Comparison of ENCODE assay signal across 16 mouse cellular contexts in the genomic region with DNA sequence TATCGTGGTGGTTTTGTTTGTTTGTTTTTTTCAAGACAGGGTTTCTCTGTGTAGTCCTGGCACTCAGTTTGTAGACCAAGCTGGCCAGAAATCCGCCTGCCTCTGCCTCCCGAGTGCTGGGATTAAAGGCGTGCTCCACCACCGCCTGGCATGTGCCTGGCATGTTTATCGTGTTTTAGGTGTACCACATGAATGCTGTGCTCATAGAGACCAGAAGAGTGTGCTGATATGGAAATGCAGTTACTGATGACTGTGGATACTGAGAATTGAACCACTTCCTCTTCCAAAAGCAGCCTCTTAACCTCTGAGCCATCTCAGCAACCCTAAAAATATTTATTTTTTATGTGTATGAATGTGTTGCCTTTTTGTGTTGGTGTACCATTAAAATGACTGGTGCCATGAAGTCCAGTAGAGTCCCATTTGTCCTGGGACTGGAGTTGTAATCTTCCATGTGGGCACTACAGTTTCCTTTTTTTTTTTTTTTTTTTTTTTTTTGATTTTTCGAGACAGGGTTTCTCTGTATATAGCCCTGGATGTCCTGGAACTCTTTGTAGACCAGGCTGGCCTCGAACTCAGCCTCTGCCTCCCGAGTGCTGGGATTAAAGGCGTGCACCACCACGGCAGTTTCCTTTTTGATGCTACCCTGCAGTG. TPM values are rescaled to one million over a fixed set of nuclear protein-coding genes. Genes with fewer than 3 reads are reported as not detected.
DNase-seq lines count a peak whose midpoint lies in the region; ATAC-seq and TF ChIP-seq lines count a peak whose summit lies in the region.
"Had no signal": no experiment of that assay in that cellular context is flagged by ENCODE, and none has a peak within 500 bp of the region (broad histone marks: within the 10 kb centered on the region; RNA-seq: fewer than 3 reads in every experiment).

No protein-coding gene starts in this region.

- peaks cover 80% of the 10 kb centered on the region for H3K79me2 ChIP-seq in macrophage (ENCODE audit: inconsistent target)

- WGBS in heart, embryonic 15.5 days, result 88% methylated on average over 11 of the region's 11 CpGs
- 93% methylated on average over 11 of the region's 11 CpGs for WGBS in heart, embryonic 11.5 days (ENCODE audit: insufficient replicate concordance)
- 62% methylated on average over 10 of the region's 11 CpGs for WGBS in macrophage (ENCODE audit: missing documents)
- WGBS in stomach, postnatal 0 days, result 91% methylated on average over 11 of the region's 11 CpGs
- 92% methylated on average over 11 of the region's 11 CpGs for WGBS in hindbrain, postnatal 0 days

- no peaks in the 10 kb centered on the region for H3K9me3 ChIP-seq in heart, embryonic 15.5 days (replicated peaks)
- no peaks in the 10 kb centered on the region for H3K9me3 ChIP-seq in heart, embryonic 11.5 days (replicated peaks; ENCODE audit: control insufficient read depth, low read length)
- no peaks in the 10 kb centered on the region for H3K9me3 ChIP-seq in E14TG2a.4 (ENCODE audit: low read length)
- H3K9me3 ChIP-seq in stomach, postnatal 0 days (ENCODE audit: control insufficient read depth, low read length), result no peaks in the 10 kb centered on the region
- H3K9me3 ChIP-seq in hindbrain, postnatal 0 days (ENCODE audit: low read length), result no peaks in the 10 kb centered on the region
- H3K9me3 ChIP-seq: limb, embryonic 15.5 days had no signal

- H3K4me1 ChIP-seq in heart, embryonic 15.5 days (replicated peaks), result peaks cover 37% of the 10 kb centered on the region
- peaks cover 11% of the 10 kb centered on the region for H3K4me1 ChIP-seq in heart, embryonic 11.5 days (ENCODE audit: control insufficient read depth, insufficient read depth, low read length)
- H3K4me1 ChIP-seq in E14TG2a.4 (replicated peaks; ENCODE audit: low read depth, low read length), result peaks cover 71% of the 10 kb centered on the region
- no peaks in the 10 kb centered on the region; the same call in 1 of the 2 replicates for H3K4me1 ChIP-seq in stomach, postnatal 0 days (replicated peaks; ENCODE audit: control insufficient read depth, insufficient read depth)
- H3K4me1 ChIP-seq in hindbrain, postnatal 0 days (ENCODE audit: insufficient read depth, low read length), result peaks cover 4% of the 10 kb centered on the region; the same call in 1 of the 2 replicates

- TF ChIP-seq EP300 in stomach, postnatal 0 days (optimal IDR thresholded peaks at IDR 0.05), result no peak

- no peak for ATAC-seq in heart, embryonic 15.5 days (replicated peaks; ENCODE audit: insufficient number of reproducible peaks, insufficient read depth, low FRiP score, low read depth)
- ATAC-seq in heart, embryonic 11.5 days (replicated peaks; ENCODE audit: insufficient number of reproducible peaks, low FRiP score, low TSS enrichment), result no peak
- ATAC-seq in common myeloid progenitor, adult 5-6 weeks (replicated peaks; ENCODE audit: low read depth, poor library complexity, severe bottlenecking), result peak; percentile 39
- no peak for ATAC-seq in stomach, postnatal 0 days (ENCODE audit: low FRiP score, low TSS enrichment)
- no peak for ATAC-seq in hindbrain, postnatal 0 days
- ATAC-seq: forebrain, embryonic 14.5 days had no signal

- peaks cover 29% of the 10 kb centered on the region for H3K36me3 ChIP-seq in heart, embryonic 15.5 days
- peaks cover 12% of the 10 kb centered on the region for H3K36me3 ChIP-seq in heart, embryonic 11.5 days (ENCODE audit: control insufficient read depth, insufficient read depth, low read length)
- H3K36me3 ChIP-seq in E14TG2a.4 (ENCODE audit: insufficient read depth, low read length) (peaks cover 81% of the 10 kb centered on the region), macrophage (ENCODE audit: inconsistent target) (peaks cover 38% of the 10 kb centered on the region)
- H3K36me3 ChIP-seq in stomach, postnatal 0 days (ENCODE audit: control insufficient read depth, insufficient read depth, low read length), result peaks cover 18% of the 10 kb centered on the region
- H3K36me3 ChIP-seq in hindbrain, postnatal 0 days (ENCODE audit: insufficient read depth, low read length), result peaks cover 17% of the 10 kb centered on the region; the same call in 1 of the 2 replicates

- H3K4me2 ChIP-seq in heart, embryonic 15.5 days, result no peak overlapping the region
- no peak overlapping the region for H3K4me2 ChIP-seq in heart, embryonic 11.5 days
- no peak overlapping the region for H3K4me2 ChIP-seq in stomach, postnatal 0 days (replicated peaks; ENCODE audit: low read depth)
- H3K4me2 ChIP-seq in hindbrain, postnatal 0 days (ENCODE audit: low read depth, low read length), result no peak overlapping the region
- H3K4me2 ChIP-seq: limb, embryonic 15.5 days had no signal

- 0 out of 2 replicates have a peak overlapping the region, but pooled peaks have one; percentile 6 for H3K27ac ChIP-seq in heart, embryonic 15.5 days
- H3K27ac ChIP-seq in heart, embryonic 11.5 days (ENCODE audit: low read depth, low read length), result no peak overlapping the region
- H3K27ac ChIP-seq in macrophage, result peak overlapping the region; percentile 85
- no peak overlapping the region for H3K27ac ChIP-seq in stomach, postnatal 0 days (replicated peaks)
- H3K27ac ChIP-seq in hindbrain, postnatal 0 days, result no peak overlapping the region
- H3K27ac ChIP-seq: limb, embryonic 15.5 days had no signal

- no peak overlapping the region for H3K9ac ChIP-seq in heart, embryonic 15.5 days
- H3K9ac ChIP-seq in heart, embryonic 11.5 days (ENCODE audit: low read depth, low read length), result no peak overlapping the region
- H3K9ac ChIP-seq in stomach, postnatal 0 days (ENCODE audit: low read length), result no peak overlapping the region
- H3K9ac ChIP-seq in hindbrain, postnatal 0 days (replicated peaks; ENCODE audit: low read length), result no peak overlapping the region
- H3K9ac ChIP-seq: limb, embryonic 15.5 days had no signal

- no peaks in the 10 kb centered on the region for H3K27me3 ChIP-seq in heart, embryonic 15.5 days
- no peaks in the 10 kb centered on the region for H3K27me3 ChIP-seq in heart, embryonic 11.5 days (ENCODE audit: control insufficient read depth, insufficient read depth, low read length)
- no peaks in the 10 kb centered on the region for H3K27me3 ChIP-seq in E14TG2a.4 (ENCODE audit: insufficient read depth, low read length)
- H3K27me3 ChIP-seq in stomach, postnatal 0 days (ENCODE audit: control insufficient read depth, insufficient read depth, low read length), result no peaks in the 10 kb centered on the region
- H3K27me3 ChIP-seq in hindbrain, postnatal 0 days (ENCODE audit: insufficient read depth, low read length), result no peaks in the 10 kb centered on the region
- H3K27me3 ChIP-seq: limb, embryonic 15.5 days had no signal

- no peak for DNase-seq in stomach, postnatal 0 days (ENCODE audit: low spot score)
- DNase-seq in right cerebral cortex, adult 2 months (ENCODE audit: low spot score in 2 of 2), result no peak
- no peak for DNase-seq in hindbrain, postnatal 0 days (ENCODE audit: low spot score)
- DNase-seq: cerebellum, adult 9-11 months; gastrocnemius, postnatal 25 days; kidney, postnatal 10 days; lung, postnatal 4 days; thymus, postnatal 36 days had no signal

- TF ChIP-seq CTCF in E14TG2a.4 (conservative IDR thresholded peaks at IDR 0.05; ENCODE audit: low read length), result no peak
- no peak for TF ChIP-seq CTCF in stomach, postnatal 0 days (IDR thresholded peaks at IDR 0.05; ENCODE audit: low read depth)
- TF ChIP-seq CTCF in hindbrain, postnatal 0 days (IDR thresholded peaks at IDR 0.05; ENCODE audit: low read depth), result no peak

- no peak overlapping the region for H3K4me3 ChIP-seq in heart, embryonic 15.5 days
- no peak overlapping the region for H3K4me3 ChIP-seq in heart, embryonic 11.5 days (ENCODE audit: low read depth, low read length)
- 0 out of 2 replicates have a peak overlapping the region, but pooled peaks have one; percentile 97 for H3K4me3 ChIP-seq in E14TG2a.4 (replicated peaks; ENCODE audit: low read length)
- H3K4me3 ChIP-seq in macrophage (ENCODE audit: inconsistent target), result no peak overlapping the region
- H3K4me3 ChIP-seq in stomach, postnatal 0 days (ENCODE audit: low read depth, low read length), result no peak overlapping the region
- H3K4me3 ChIP-seq in hindbrain, postnatal 0 days (ENCODE audit: low read length), result no peak overlapping the region
- H3K4me3 ChIP-seq: limb, embryonic 15.5 days had no signal

RNA-seq across cellular contexts. Expression of gene Uba52, which starts 1.8 kb away (rescaled TPM):
- polyA plus RNA-seq in heart, embryonic 15.5 days (2015; fragmentation: Nextera tagmentation; extraction: Ambion mirVana), result 684 and 768 TPM in 2 replicates
- 798 and 827 TPM in 2 replicates for polyA plus RNA-seq in heart, embryonic 11.5 days (2014; fragmentation: Nextera tagmentation; extraction: Ambion mirVana)
- 3,128 and 4,626 TPM in 2 replicates for total RNA-seq in common myeloid progenitor, adult 5-6 weeks (2017)
- total RNA-seq in macrophage (2018; cell fraction: chromatin; rRNA removed), result 100 to 1,000 TPM in 1 of 26 experiments, 10 to 100 TPM in 25; 15.6 to 152 (median 42.1) TPM
- 1,000 to 10,000 TPM in 13 of 26 experiments, 100 to 1,000 TPM in 13; 668 to 1,500 (median 1,029) TPM for total RNA-seq in macrophage (2018; cell fraction: cytosol; rRNA removed)
- 100 to 1,000 TPM in 21 of 26 experiments, 10 to 100 TPM in 5; 73.7 to 183 (median 129) TPM for total RNA-seq in macrophage (2018; cell fraction: nucleus; rRNA removed)
- 907 to 1,116 TPM (median 1,045 TPM) in 3 replicates for polyA plus RNA-seq in macrophage (2018)
- 951 and 966 TPM in 2 replicates for polyA plus RNA-seq in stomach, postnatal 0 days (2015; fragmentation: Nextera tagmentation; extraction: Ambion mirVana)
- 510 and 535 TPM in 2 replicates for total RNA-seq in hindbrain, postnatal 0 days (2014; rRNA removed)
- polyA plus RNA-seq in hindbrain, postnatal 0 days (2015; fragmentation: Nextera tagmentation; extraction: Ambion mirVana), result 717 and 784 TPM in 2 replicates

RNA-seq across cellular contexts. Expression of gene Rex1bd, which starts 5.8 kb away (rescaled TPM):
- polyA plus RNA-seq in heart, embryonic 15.5 days (2015; fragmentation: Nextera tagmentation; extraction: Ambion mirVana), result 116 and 117 TPM in 2 replicates
- polyA plus RNA-seq in heart, embryonic 11.5 days (2014; fragmentation: Nextera tagmentation; extraction: Ambion mirVana), result 109 and 124 TPM in 2 replicates
- 50.1 and 56.4 TPM in 2 replicates for total RNA-seq in common myeloid progenitor, adult 5-6 weeks (2017)
- 10 to 100 TPM in 18 of 26 experiments, 1 to 10 TPM in 8; 4.0 to 44.4 (median 19.7) TPM for total RNA-seq in macrophage (2018; cell fraction: chromatin; rRNA removed)
- total RNA-seq in macrophage (2018; cell fraction: cytosol; rRNA removed), result 100 to 1,000 TPM in 7 of 26 experiments, 10 to 100 TPM in 19; 62.5 to 111 (median 90.4) TPM
- total RNA-seq in macrophage (2018; cell fraction: nucleus; rRNA removed), result 10 to 100 TPM in 25 of 26 experiments, 1 to 10 TPM in 1; 7.9 to 67.7 (median 32.9) TPM
- polyA plus RNA-seq in macrophage (2018), result 37.3 to 87.0 TPM (median 75.4 TPM) in 3 replicates
- polyA plus RNA-seq in stomach, postnatal 0 days (2015; fragmentation: Nextera tagmentation; extraction: Ambion mirVana), result 119 and 122 TPM in 2 replicates
- total RNA-seq in hindbrain, postnatal 0 days (2014; rRNA removed), result 140 TPM in 2 replicates
- polyA plus RNA-seq in hindbrain, postnatal 0 days (2015; fragmentation: Nextera tagmentation; extraction: Ambion mirVana), result 188 and 190 TPM in 2 replicates

RNA-seq across cellular contexts. Expression of gene Fkbp8, which starts 15.1 kb away (rescaled TPM):
- polyA plus RNA-seq in heart, embryonic 15.5 days (2015; fragmentation: Nextera tagmentation; extraction: Ambion mirVana), result 203 and 274 TPM in 2 replicates
- 202 and 212 TPM in 2 replicates for polyA plus RNA-seq in heart, embryonic 11.5 days (2014; fragmentation: Nextera tagmentation; extraction: Ambion mirVana)
- 95.9 and 128 TPM in 2 replicates for total RNA-seq in common myeloid progenitor, adult 5-6 weeks (2017)
- total RNA-seq in macrophage (2018; cell fraction: chromatin; rRNA removed), result 100 to 1,000 TPM; 130 to 375 (median 241) TPM
- 100 to 1,000 TPM; 162 to 236 (median 198) TPM for total RNA-seq in macrophage (2018; cell fraction: cytosol; rRNA removed)
- 100 to 1,000 TPM; 137 to 299 (median 210) TPM for total RNA-seq in macrophage (2018; cell fraction: nucleus; rRNA removed)
- polyA plus RNA-seq in macrophage (2018), result 103 to 188 TPM (median 181 TPM) in 3 replicates
- polyA plus RNA-seq in stomach, postnatal 0 days (2015; fragmentation: Nextera tagmentation; extraction: Ambion mirVana), result 179 and 188 TPM in 2 replicates
- 532 and 593 TPM in 2 replicates for total RNA-seq in hindbrain, postnatal 0 days (2014; rRNA removed)
- 343 and 360 TPM in 2 replicates for polyA plus RNA-seq in hindbrain, postnatal 0 days (2015; fragmentation: Nextera tagmentation; extraction: Ambion mirVana)

RNA-seq across cellular contexts. Expression of gene Kxd1, which starts 15.4 kb away (rescaled TPM):
- polyA plus RNA-seq in heart, embryonic 15.5 days (2015; fragmentation: Nextera tagmentation; extraction: Ambion mirVana), result 64.5 and 68.8 TPM in 2 replicates
- 67.3 and 68.1 TPM in 2 replicates for polyA plus RNA-seq in heart, embryonic 11.5 days (2014; fragmentation: Nextera tagmentation; extraction: Ambion mirVana)
- 70.8 and 71.1 TPM in 2 replicates for total RNA-seq in common myeloid progenitor, adult 5-6 weeks (2017)
- 10 to 100 TPM in 24 of 26 experiments, 1 to 10 TPM in 2; 8.3 to 50.5 (median 27.0) TPM for total RNA-seq in macrophage (2018; cell fraction: chromatin; rRNA removed)
- 10 to 100 TPM; 46.2 to 87.2 (median 60.2) TPM for total RNA-seq in macrophage (2018; cell fraction: cytosol; rRNA removed)
- 10 to 100 TPM; 15.4 to 47.1 (median 25.6) TPM for total RNA-seq in macrophage (2018; cell fraction: nucleus; rRNA removed)
- 50.0 to 80.3 TPM (median 65.4 TPM) in 3 replicates for polyA plus RNA-seq in macrophage (2018)
- 47.1 and 54.6 TPM in 2 replicates for polyA plus RNA-seq in stomach, postnatal 0 days (2015; fragmentation: Nextera tagmentation; extraction: Ambion mirVana)
- 48.7 and 56.8 TPM in 2 replicates for total RNA-seq in hindbrain, postnatal 0 days (2014; rRNA removed)
- 53.8 and 56.6 TPM in 2 replicates for polyA plus RNA-seq in hindbrain, postnatal 0 days (2015; fragmentation: Nextera tagmentation; extraction: Ambion mirVana)

RNA-seq across cellular contexts. Expression of gene Crlf1, which starts 19.4 kb away (rescaled TPM):
- polyA plus RNA-seq in heart, embryonic 15.5 days (2015; fragmentation: Nextera tagmentation; extraction: Ambion mirVana), result 3.8 and 11.1 TPM in 2 replicates
- polyA plus RNA-seq in heart, embryonic 11.5 days (2014; fragmentation: Nextera tagmentation; extraction: Ambion mirVana), result 0.80 and 3.8 TPM in 2 replicates
- total RNA-seq in common myeloid progenitor, adult 5-6 weeks (2017), result not detected in 2 replicates
- total RNA-seq in macrophage (2018; cell fraction: chromatin; rRNA removed), result 1 to 10 TPM in 1 of 26 experiments, not detected in 25; 8.9 TPM
- total RNA-seq in macrophage (2018; cell fraction: cytosol; rRNA removed), result not detected
- 1 to 10 TPM in 1 of 26 experiments, not detected in 25; 1.2 TPM for total RNA-seq in macrophage (2018; cell fraction: nucleus; rRNA removed)
- not detected in 3 replicates for polyA plus RNA-seq in macrophage (2018)
- polyA plus RNA-seq in stomach, postnatal 0 days (2015; fragmentation: Nextera tagmentation; extraction: Ambion mirVana), result 5.8 and 6.5 TPM in 2 replicates
- total RNA-seq in hindbrain, postnatal 0 days (2014; rRNA removed), result 6.5 and 26.7 TPM in 2 replicates
- 16.3 and 17.3 TPM in 2 replicates for polyA plus RNA-seq in hindbrain, postnatal 0 days (2015; fragmentation: Nextera tagmentation; extraction: Ambion mirVana)
- total RNA-seq: neutrophil, adult 5-6 weeks had no signal

Comparison
In these comparisons a context has a peak if more than half of its experiments do, and no peak if none do; other contexts are left out.
1. H3K27ac ChIP-seq: peak in heart, embryonic 15.5 days (single experiment) and macrophage (single experiment); none in heart, embryonic 11.5 days (single experiment), stomach, postnatal 0 days (single experiment) and hindbrain, postnatal 0 days (single experiment).